Mouse (Mus musculus) lung, adult 2 months (tissue): Measurements from ENCODE around the gene Myg1. TPM values are rescaled to one million over a fixed set of nuclear protein-coding genes. Genes with fewer than 3 reads are reported as not detected.

ENCODE experiments used
- DNase-seq: peaks from one replicate; pipeline ENCODE4 v3.0.0; 2022
- H3K4me1 ChIP-seq: fragments of 200-500 bp; 2 replicates; pipeline ENCODE4 v1.6.1; 2011; ENCODE audit warnings: low read length; ENCODE audit not compliant: control insufficient read depth, insufficient read depth
- H3K4me3 ChIP-seq: fragments of 200-500 bp; replicated peaks from 2 replicates; pipeline ENCODE3; 2011; ENCODE audit warnings: low read depth, mild to moderate bottlenecking, control low read depth, low read length; ENCODE audit errors: extremely low read depth
- CTCF ChIP-seq: fragments of 200-500 bp; IDR thresholded peaks from 2 replicates; pipeline ENCODE4 v1.5.1; 2011; ENCODE audit warnings: mild to moderate bottlenecking, low read length, control low read depth; ENCODE audit not compliant: insufficient read depth
- POLR2A ChIP-seq: fragments of 200-500 bp; IDR thresholded peaks from 2 replicates; pipeline ENCODE4 v1.6.1; 2011; ENCODE audit warnings: low read depth, mild to moderate bottlenecking, control low read depth, low read length, borderline replicate concordance; ENCODE audit errors: extremely low read depth
- WGBS: fragments of 180-500 bp; shearing (Covaris S2); methylation state at CpG from one replicate; pipeline ENCODE4 v1.1.7; 2018; 5-methylcytosine and 5-hydroxymethylcytosine counted together
- polyA plus RNA-seq: library from polyadenylated mRNA; depleted of rRNA; stranded (reverse); fragments of >200 nt; gene quantifications from 2 replicates; pipeline ENCODE4 v1.2.3, GENCODE M21; 2012; rRNA removed

Gene Myg1
- polyA plus RNA-seq: 50.2 and 53.8 TPM in 2 replicates

DNA sequence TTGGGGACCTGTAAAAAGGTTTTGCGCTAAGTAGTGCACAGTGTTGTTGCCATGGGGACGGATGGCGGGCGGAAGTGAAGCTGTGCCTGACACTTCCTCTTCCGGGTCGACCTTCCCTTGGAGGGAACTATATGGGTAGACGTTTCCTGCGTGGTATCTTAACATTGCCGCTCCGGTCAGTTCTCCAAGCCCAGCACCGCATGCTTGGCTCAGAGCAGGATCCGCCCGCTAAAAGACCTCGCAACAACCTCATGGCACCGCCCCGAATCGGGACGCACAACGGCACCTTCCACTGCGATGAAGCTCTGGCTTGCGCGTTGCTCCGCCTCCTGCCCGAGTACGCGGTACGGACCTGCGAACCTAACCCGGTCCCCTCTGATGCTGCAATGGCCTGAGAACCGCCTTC, at the start of gene Myg1:
Gene Myg1 (plus strand): TSS at position 100 of the 406 bp plus-strand sequence.
- WGBS: under 1% methylated on average over 30 of the region's 30 CpGs
- Histone ChIP-seq H3K4me3 (peak within 1 kb of the TSS; percentile 96), H3K4me1 (no peaks in the 10 kb centered on the region; the same call in 1 of the 2 replicates)
- DNase-seq: peak; percentile 76
- TF ChIP-seq POLR2A (peak; percentile 81; the same call in 1 of the 2 replicates), CTCF (no peak)

DNA sequence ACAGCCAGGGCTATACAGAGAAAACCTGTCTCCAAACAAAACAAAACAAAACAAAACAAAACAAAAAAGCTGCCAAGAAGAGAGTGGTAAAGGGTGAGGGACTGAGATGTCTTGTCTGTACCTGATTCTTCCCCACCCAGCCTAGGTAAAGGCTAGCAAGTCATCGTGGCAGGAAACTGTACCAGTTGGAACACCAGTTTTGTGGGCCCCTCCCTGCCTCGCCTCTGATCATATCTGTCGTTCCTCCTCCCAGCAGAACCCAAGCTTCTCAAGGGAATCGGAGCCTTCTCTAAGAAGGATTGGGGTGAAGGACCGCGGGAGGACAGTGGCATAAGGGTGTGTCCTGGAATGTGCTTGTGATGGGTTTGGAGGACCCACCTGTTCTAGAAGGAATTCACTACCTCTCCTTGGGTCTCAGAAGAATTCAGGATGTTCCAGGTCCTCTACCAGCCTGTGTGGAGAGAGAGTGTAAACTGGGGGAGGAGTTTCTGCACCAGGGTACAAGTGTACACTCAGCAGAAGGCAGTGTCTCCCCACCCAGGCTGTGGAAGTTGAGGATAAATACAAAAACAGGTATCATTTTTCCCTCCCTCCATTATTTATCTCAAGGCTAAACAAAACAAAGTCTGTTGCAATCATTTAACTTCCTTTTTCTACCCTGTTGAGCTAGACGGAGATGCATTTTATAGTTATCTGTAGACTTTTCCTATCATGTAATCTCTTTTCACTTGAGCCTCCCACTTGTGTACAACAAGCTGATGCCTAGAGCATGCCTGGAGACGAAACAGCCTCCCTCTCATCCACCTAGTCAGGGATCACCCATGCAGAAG, 48.8 kb upstream of the Myg1 start:
- whole genome bisulfite sequencing: 58% methylated on average over 8 of the region's 8 CpGs
- no peak for DNase-seq
- no peak for TF ChIP-seq POLR2A
- no peak for TF ChIP-seq CTCF
- Histone ChIP-seq H3K4me3 (no peak overlapping the region), H3K4me1 (peaks cover 4% of the 10 kb centered on the region; the same call in 1 of the 2 replicates)

- WGBS: 48% methylated on average over 3 of the region's 3 CpGs
- no peak for DNase-seq
- no peak for TF ChIP-seq CTCF
- no peak for TF ChIP-seq POLR2A
Measured at GRCm38 (mm10) chr15:102283648-102284047, 47.9 kb upstream of the Myg1 start.

DNA sequence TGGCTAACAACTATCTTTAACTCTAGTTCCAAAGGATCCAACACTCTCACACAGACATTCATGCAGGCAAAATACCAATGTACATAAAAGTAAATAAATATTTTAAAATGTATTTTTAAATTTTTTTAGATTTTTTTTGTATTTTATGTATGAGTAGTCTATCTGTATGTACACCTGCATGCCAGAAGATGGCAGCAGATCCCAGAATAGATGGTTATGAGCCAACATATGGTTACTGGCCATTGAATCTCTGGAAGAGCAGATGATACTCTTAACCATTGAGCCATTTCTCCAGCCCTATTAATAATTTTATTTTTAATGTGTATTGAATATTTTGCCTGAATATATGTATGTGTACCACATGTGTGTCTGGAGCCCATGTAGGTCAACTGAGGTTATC, 44.1 kb upstream of the Myg1 start:
- TF ChIP-seq POLR2A (no peak), CTCF (peak; percentile 35; the same call in 1 of the 2 replicates)
- Histone ChIP-seq H3K4me1 (peaks cover 4% of the 10 kb centered on the region; the same call in 1 of the 2 replicates), H3K4me3 (no peak overlapping the region)
- DNase-seq: no peak

More at GRCm38 (mm10) chr15:102283648-102284047, 47.9 kb upstream of the Myg1 start:
- no peak overlapping the region for H3K4me3 ChIP-seq
- peaks cover 4% of the 10 kb centered on the region; the same call in 1 of the 2 replicates for H3K4me1 ChIP-seq

- 5% methylated on average over 25 of the region's 25 CpGs for WGBS
- peaks cover 2% of the 10 kb centered on the region; the same call in 1 of the 2 replicates for H3K4me1 ChIP-seq
- H3K4me3 ChIP-seq: peak within 1 kb of the TSS; percentile 65
- TF ChIP-seq CTCF (no peak), POLR2A (peak; percentile 67; the same call in 1 of the 2 replicates)
- DNase-seq: peak; percentile 94
Measured at GRCm38 (mm10) chr15:102295633-102296367, 35.7 kb upstream of the Myg1 start, which contains the start of gene Espl1. Gene Espl1, plus strand, starts transcription at chr15:102296266.

DNA sequence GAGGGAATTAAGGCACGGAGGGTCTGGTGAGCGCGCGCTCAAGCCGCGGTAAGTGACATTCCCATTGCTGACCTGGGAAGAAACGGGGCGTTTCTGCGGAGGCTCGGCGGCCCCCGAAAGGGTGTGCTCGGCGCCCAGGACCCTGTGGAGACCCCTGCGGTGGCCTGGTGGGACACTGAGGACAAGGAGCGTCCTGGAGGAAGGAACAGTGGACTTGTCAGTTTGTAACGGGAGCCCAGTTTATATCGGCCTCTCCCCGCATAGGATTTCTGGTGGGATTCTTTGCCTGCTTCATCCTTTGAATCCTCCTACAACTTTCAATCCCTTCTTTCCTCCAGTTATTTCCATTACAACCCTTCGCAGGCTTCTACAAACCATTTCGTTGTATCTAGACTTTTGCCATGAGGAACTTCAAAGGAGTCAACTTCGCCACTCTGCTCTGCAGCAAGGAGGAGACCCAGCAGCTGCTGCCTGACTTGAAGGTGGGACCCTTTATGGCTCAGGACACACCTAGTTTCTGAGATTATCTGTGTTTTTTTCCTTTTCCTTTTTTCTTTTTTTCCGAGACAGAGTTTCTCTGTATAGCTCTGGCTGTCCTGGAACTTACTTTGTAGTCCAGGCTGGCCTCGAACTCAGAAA, 35.0 kb upstream of the Myg1 start:
- no peak for DNase-seq
- TF ChIP-seq POLR2A (no peak), CTCF (no peak)
- H3K4me3 ChIP-seq: peak overlapping the region; percentile 65
- H3K4me1 ChIP-seq: peaks cover 2% of the 10 kb centered on the region; the same call in 1 of the 2 replicates
- 7% methylated on average over 24 of the region's 24 CpGs for WGBS

- no peaks in the 10 kb centered on the region for H3K4me1 ChIP-seq
- 64% methylated on average over 6 of the region's 6 CpGs for WGBS
- DNase-seq: peak; percentile 64
- H3K4me3 ChIP-seq: no peak overlapping the region
- TF ChIP-seq POLR2A (no peak), CTCF (no peak)
Measured at GRCm38 (mm10) chr15:102302542-102302941, 29.0 kb upstream of the Myg1 start.

GRCm38 (mm10) chr15:102308717-102309116, 22.8 kb upstream of the Myg1 start:
- TF ChIP-seq CTCF (no peak), POLR2A (no peak)
- no peak for DNase-seq
- no peak overlapping the region for H3K4me3 ChIP-seq
- 86% methylated on average over 9 of the region's 9 CpGs for WGBS
- no peaks in the 10 kb centered on the region for H3K4me1 ChIP-seq

DNA sequence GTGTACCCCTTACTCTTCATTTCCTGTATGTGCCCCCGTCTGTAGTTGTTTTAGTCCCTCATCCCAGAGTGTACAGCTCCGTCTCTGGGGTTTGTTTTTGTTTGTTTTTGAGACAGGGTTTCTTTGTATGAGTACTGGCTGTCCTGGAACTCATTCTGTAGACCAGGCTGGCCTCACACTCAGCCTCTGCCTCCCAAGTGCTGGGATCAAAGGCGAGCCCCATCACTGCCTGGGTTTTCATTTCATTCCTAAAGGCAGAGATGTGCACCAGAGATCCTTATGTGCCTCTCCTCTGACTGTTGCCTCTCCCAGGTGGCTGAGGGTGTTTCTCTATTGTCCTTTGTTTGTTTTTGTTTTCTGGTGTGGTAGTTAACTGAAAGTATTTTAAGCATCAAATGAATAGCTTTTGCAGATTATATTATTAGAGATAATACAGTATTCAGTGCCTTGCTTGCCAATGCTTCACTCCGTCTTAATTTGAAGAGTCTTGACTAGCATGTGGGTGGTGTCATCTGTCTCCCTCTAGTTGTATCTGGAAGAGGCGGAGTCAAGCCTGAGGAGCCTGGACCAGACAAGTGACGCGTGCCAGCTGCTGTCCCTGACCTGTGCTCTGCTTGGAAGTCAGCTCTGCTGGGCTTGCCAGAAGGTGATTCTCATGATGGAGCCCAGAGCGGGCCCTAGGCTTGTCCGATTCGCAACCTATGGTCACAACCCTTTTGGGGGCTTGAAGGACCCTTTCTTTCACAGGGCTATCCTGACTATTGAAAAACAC, 21.2 kb upstream of the Myg1 start:
- DNase-seq: no peak
- WGBS: 67% methylated on average over 10 of the region's 10 CpGs
- Histone ChIP-seq H3K4me1 (peaks cover 2% of the 10 kb centered on the region; the same call in 1 of the 2 replicates), H3K4me3 (no peak overlapping the region)
- no peak for TF ChIP-seq CTCF
- no peak for TF ChIP-seq POLR2A
